Mouse (Mus musculus) ES-Bruce4 (cell line): Measurements from ENCODE around the gene Parp8.

Experiments
- CTCF ChIP-seq: IDR thresholded peaks from one replicate; pipeline ENCODE4 v1.8.1; 2011; ENCODE audit warnings: low read depth, low read length
- EP300 ChIP-seq: IDR thresholded peaks from 2 replicates; pipeline ENCODE4 v1.6.1; 2011; ENCODE audit warnings: low read depth, low read length; ENCODE audit not compliant: insufficient read depth
- POLR2A ChIP-seq: IDR thresholded peaks from one replicate; pipeline ENCODE4 v1.8.1; 2011; ENCODE audit warnings: low read length; ENCODE audit not compliant: insufficient read depth

DNA sequence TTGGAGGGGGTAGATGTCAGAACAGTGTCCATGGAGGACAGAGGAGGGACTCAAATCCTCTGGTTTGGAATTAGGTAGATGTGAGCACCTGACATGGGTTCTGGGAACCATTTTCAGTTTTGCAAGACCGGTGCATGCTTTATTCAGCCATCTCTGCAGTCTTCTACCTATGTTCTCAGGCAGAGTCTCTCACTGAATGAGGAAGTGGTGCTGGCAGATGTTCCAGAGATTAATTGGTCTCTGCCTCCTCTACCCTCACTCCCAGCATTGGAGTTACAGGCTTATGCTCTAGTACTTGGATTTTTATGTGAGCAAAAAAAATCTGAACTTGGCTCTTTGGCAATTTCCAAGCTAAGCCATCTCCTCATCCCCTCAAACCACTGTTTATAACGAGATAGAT lies 17.8 kb downstream of the Parp8 start:
- no peak for TF ChIP-seq EP300
- no peak for TF ChIP-seq CTCF
- no peak for TF ChIP-seq POLR2A
